Mouse (Mus musculus): ENCODE results near the gene Slc7a3. TPM values are rescaled to one million over a fixed set of nuclear protein-coding genes. Genes with fewer than 3 reads are reported as not detected.
A peak's percentile ranks its signal among the peaks of the same experiment; 100 is the strongest.

Gene Slc7a3
- polyA plus RNA-seq, 1 experiment from 2014 or later, result 1.9 TPM

DNA sequence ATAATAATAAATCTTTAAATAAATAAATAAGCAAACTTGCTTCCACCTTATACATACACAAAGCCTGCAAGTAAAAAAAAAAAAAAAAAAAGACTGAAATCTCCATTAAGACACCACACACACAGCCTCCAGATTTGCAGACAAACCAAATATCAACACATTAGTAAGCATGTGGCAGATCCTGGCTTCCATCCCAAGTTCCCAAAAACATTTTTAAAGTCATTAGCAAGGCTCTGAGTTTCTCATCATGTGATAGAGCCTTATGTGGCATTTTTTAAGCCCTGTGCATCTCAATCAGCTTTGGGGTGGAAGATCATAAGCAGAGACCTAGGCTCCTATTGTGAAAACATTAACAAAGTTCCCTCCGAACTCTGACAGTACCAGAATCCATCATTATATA lies 20.6 kb downstream of the Slc7a3 start:
- ATAC-seq (no peak), DNase-seq (ENCODE audit: low spot score) (peak; percentile 66)
- no peak overlapping the region for H3K9ac ChIP-seq (ENCODE audit: low read length)

DNA sequence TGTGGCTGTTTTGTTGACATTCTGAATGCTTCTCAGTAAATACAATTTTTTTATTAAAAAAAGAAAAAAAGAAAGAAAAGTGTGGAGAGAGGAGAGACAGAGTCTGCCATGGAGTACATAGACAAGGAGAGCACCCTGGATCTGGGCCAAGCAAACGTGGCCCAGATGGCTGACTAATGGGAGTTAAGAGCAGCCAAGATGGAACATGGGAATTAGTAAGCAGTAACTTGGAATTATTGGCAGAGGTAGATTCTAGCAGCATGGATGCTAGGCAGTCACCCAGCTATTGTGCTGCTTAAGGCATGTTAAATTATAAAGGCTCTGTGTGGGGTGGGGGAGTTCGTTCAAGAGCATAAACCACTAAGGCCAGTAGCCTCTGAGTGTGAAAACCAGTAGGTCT lies 22.3 kb downstream of the Slc7a3 start:
- H3K36me3 ChIP-seq (ENCODE audit: control insufficient read depth, insufficient read depth, low read length), result no peaks in the 10 kb centered on the region
- WGBS, result 43% methylated on average over 2 of the region's 2 CpGs
- peak; percentile 72 for DNase-seq (ENCODE audit: low spot score)
- no peak overlapping the region for H3K27ac ChIP-seq (ENCODE audit: low read depth, low read length)
- H3K9ac ChIP-seq (ENCODE audit: low read length), result no peak overlapping the region
- peak; percentile 68; the same call in 1 of the 2 replicates for ATAC-seq
- no peak overlapping the region for H3K4me2 ChIP-seq (ENCODE audit: low read length)
- no peaks in the 10 kb centered on the region for H3K9me3 ChIP-seq (replicated peaks; ENCODE audit: control insufficient read depth, low read length)
- no peaks in the 10 kb centered on the region for H3K27me3 ChIP-seq (replicated peaks; ENCODE audit: control insufficient read depth, insufficient read depth, low read length)
- no peaks in the 10 kb centered on the region for H3K4me1 ChIP-seq (ENCODE audit: control insufficient read depth, insufficient read depth, low read length)
- H3K4me3 ChIP-seq (ENCODE audit: low read depth, low read length), result no peak overlapping the region

More for the DNA sequence above, 20.6 kb downstream of the Slc7a3 start:
- Histone ChIP-seq H3K36me3 (ENCODE audit: control insufficient read depth, insufficient read depth, low read length) (no peaks in the 10 kb centered on the region), H3K27ac (ENCODE audit: low read depth, low read length) (no peak overlapping the region), H3K27me3 (replicated peaks; ENCODE audit: control insufficient read depth, insufficient read depth, low read length) (no peaks in the 10 kb centered on the region), H3K4me3 (ENCODE audit: low read depth, low read length) (no peak overlapping the region), H3K4me1 (ENCODE audit: control insufficient read depth, insufficient read depth, low read length) (no peaks in the 10 kb centered on the region), H3K4me2 (ENCODE audit: low read length) (no peak overlapping the region), H3K9me3 (replicated peaks; ENCODE audit: control insufficient read depth, low read length) (no peaks in the 10 kb centered on the region)
- WGBS, result 70% methylated on average over 1 of the region's 1 CpGs

DNA sequence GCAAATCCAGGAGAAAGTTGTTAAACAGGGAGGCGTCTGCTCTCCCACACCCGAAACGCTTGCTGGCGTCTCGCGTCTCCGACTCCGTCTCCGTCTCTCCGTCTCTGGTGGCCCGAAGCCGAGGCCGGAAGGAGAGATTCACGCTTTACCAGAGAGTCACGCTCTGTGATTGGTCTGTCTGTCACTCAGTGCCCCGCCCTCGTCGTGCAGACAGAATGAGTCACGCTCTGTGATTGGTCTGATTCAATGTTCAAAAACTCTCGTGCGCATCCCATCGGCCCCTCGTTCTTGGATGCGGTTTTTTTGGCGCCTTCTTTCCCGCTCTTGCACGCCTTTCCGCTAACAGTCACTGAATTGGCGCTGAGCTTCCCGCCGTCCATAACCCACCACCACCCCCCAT lies 26.3 kb downstream of the Slc7a3 start, which contains the start of gene Tex11:
Gene Tex11, minus strand, starts transcription at position 127 of the 400 bp plus-strand sequence.
- no peaks in the 10 kb centered on the region for H3K9me3 ChIP-seq (replicated peaks; ENCODE audit: control insufficient read depth, low read length)
- no peaks in the 10 kb centered on the region for H3K4me1 ChIP-seq (ENCODE audit: control insufficient read depth, insufficient read depth, low read length)
- H3K4me2 ChIP-seq (ENCODE audit: low read length), result no peak within 1 kb of the TSS
- DNase-seq (ENCODE audit: low spot score), result no peak
- H3K36me3 ChIP-seq (ENCODE audit: control insufficient read depth, insufficient read depth, low read length), result no peaks in the 10 kb centered on the region
- no peaks in the 10 kb centered on the region for H3K27me3 ChIP-seq (replicated peaks; ENCODE audit: control insufficient read depth, insufficient read depth, low read length)
- 88% methylated on average over 31 of the region's 31 CpGs for WGBS
- ATAC-seq, result no peak
- no peak within 1 kb of the TSS for H3K9ac ChIP-seq (ENCODE audit: low read length)
- no peak within 1 kb of the TSS for H3K4me3 ChIP-seq (ENCODE audit: low read depth, low read length)
- H3K27ac ChIP-seq (ENCODE audit: low read depth, low read length), result no peak within 1 kb of the TSS

Other genes starting within 250 kb of the Slc7a3 start
- gene Tex11, start 26.4 kb downstream of the Slc7a3 start, polyA plus RNA-seq (2014; fragmentation: Nextera tagmentation; extraction: Ambion mirVana), result 0.06 TPM in 1 of 2 replicates, not detected in the other
- gene Snx12, start 136.5 kb upstream of the Slc7a3 start, polyA plus RNA-seq (2014; fragmentation: Nextera tagmentation; extraction: Ambion mirVana), result 45.8 and 54.4 TPM in 2 replicates
- gene Foxo4, start 168.5 kb upstream of the Slc7a3 start, polyA plus RNA-seq (2014; fragmentation: Nextera tagmentation; extraction: Ambion mirVana), result 1.0 and 1.2 TPM in 2 replicates
- gene Gm614, start 178.0 kb upstream of the Slc7a3 start, polyA plus RNA-seq (2014; fragmentation: Nextera tagmentation; extraction: Ambion mirVana), result not detected in 2 replicates
- gene Il2rg, start 182.2 kb upstream of the Slc7a3 start, polyA plus RNA-seq (2014; fragmentation: Nextera tagmentation; extraction: Ambion mirVana), result 6.2 and 6.5 TPM in 2 replicates
- not detected in 2 replicates for gene Gm20489, start 183.0 kb upstream of the Slc7a3 start, polyA plus RNA-seq (2014; fragmentation: Nextera tagmentation; extraction: Ambion mirVana)
- 24.7 and 25.0 TPM in 2 replicates for gene Med12, start 188.0 kb upstream of the Slc7a3 start, polyA plus RNA-seq (2014; fragmentation: Nextera tagmentation; extraction: Ambion mirVana)
- 55.3 and 75.0 TPM in 2 replicates for gene Nlgn3, start 213.1 kb upstream of the Slc7a3 start, polyA plus RNA-seq (2014; fragmentation: Nextera tagmentation; extraction: Ambion mirVana)